Mouse (Mus musculus) stomach, postnatal 0 days (tissue): Measurements from ENCODE around the gene Gm5767. TPM values are rescaled to one million over a fixed set of nuclear protein-coding genes. Genes with fewer than 3 reads are reported as not detected.

Source experiments
- ATAC-seq: fragments of 200-750 bp; cut with Nextera tagmentation; 2 replicates; pipeline ENCODE4 v1.8.0; 2017; ENCODE audit not compliant: low FRiP score, low TSS enrichment
- DNase-seq: peaks from one replicate; pipeline ENCODE4 v3.0.0-alpha.2; 2016; ENCODE audit warnings: low spot score
- H3K27ac ChIP-seq: fragments of 300-500 bp; sonication (generic); replicated peaks from 2 replicates; pipeline ENCODE4 v1.5.1; 2014; ENCODE audit warnings: mild to moderate bottlenecking, control low read depth
- H3K27me3 ChIP-seq: fragments of 300-500 bp; sonication (generic); 2 replicates; pipeline ENCODE4 v1.6.1; 2014; ENCODE audit warnings: low read length; ENCODE audit not compliant: control insufficient read depth, insufficient read depth
- H3K36me3 ChIP-seq: fragments of 300-500 bp; sonication (generic); 2 replicates; pipeline ENCODE4 v1.6.1; 2014; ENCODE audit warnings: low read length, mixed read lengths; ENCODE audit not compliant: control insufficient read depth, insufficient read depth
- H3K4me1 ChIP-seq: fragments of 300-500 bp; sonication (generic); replicated peaks from 2 replicates; pipeline ENCODE4 v1.6.1; 2014; ENCODE audit warnings: antibody characterized with exemption; ENCODE audit not compliant: control insufficient read depth, insufficient read depth
- H3K4me2 ChIP-seq: fragments of 300-500 bp; sonication (generic); replicated peaks from 2 replicates; pipeline ENCODE4 v1.6.1; 2014; ENCODE audit warnings: low read depth, mild to moderate bottlenecking, control low read depth, moderate library complexity
- H3K4me3 ChIP-seq: fragments of 300-500 bp; sonication (generic); 2 replicates; pipeline ENCODE4 v1.5.1; 2014; ENCODE audit warnings: low read depth, low read length, control low read depth
- H3K9ac ChIP-seq: fragments of 300-500 bp; sonication (generic); 2 replicates; pipeline ENCODE4 v1.6.1; 2014; ENCODE audit warnings: mild to moderate bottlenecking, low read length, control low read depth, mixed read lengths
- H3K9me3 ChIP-seq: fragments of 300-500 bp; sonication (generic); 2 replicates; pipeline ENCODE4 v1.6.1; 2016; ENCODE audit warnings: low read length; ENCODE audit not compliant: control insufficient read depth
- CTCF ChIP-seq: IDR thresholded peaks from 2 replicates; pipeline ENCODE4 v1.5.1; 2016; ENCODE audit warnings: antibody characterized with exemption, low read depth, mild to moderate bottlenecking, moderate library complexity
- EP300 ChIP-seq: optimal IDR thresholded peaks from 2 replicates; pipeline ENCODE3; 2016; ENCODE audit warnings: antibody characterized with exemption
- WGBS: fragments of 180-500 bp; shearing (Covaris S2); extraction: QIAGEN DNeasy Blood & Tissue Kit; methylation state at CpG from one replicate; pipeline ENCODE4 v1.1.7; 2014; 5-methylcytosine and 5-hydroxymethylcytosine counted together
- polyA plus RNA-seq: library from polyadenylated mRNA; unstranded; fragments of >200 nt; fragmentation: Nextera tagmentation; extraction: Ambion mirVana; gene quantifications from 2 replicates; pipeline ENCODE4 v1.2.1, GENCODE M21; 2015

The Gm5767 gene
- polyA plus RNA-seq, 1 experiment from 2014 or later, result not detected

- Histone ChIP-seq H3K4me3 (no peak overlapping the region), H3K36me3 (no peaks in the 10 kb centered on the region; the same call in 1 of the 2 replicates), H3K9ac (no peak overlapping the region), H3K4me1 (no peaks in the 10 kb centered on the region), H3K27ac (no peak overlapping the region), H3K9me3 (no peaks in the 10 kb centered on the region), H3K27me3 (no peaks in the 10 kb centered on the region), H3K4me2 (no peak overlapping the region)
- 35% methylated on average over 4 of the region's 4 CpGs for WGBS
- no peak for DNase-seq
- ATAC-seq, result no peak
- TF ChIP-seq EP300 (no peak), CTCF (no peak)
Observed at GRCm38 (mm10) chr16:8685087-8685486, 4.5 kb downstream of the Gm5767 start.

- H3K9ac ChIP-seq, result no peak overlapping the region; the same call in 1 of the 2 replicates
- 60% methylated on average over 7 of the region's 7 CpGs for WGBS
- H3K4me2 ChIP-seq, result no peak overlapping the region
- TF ChIP-seq EP300 (no peak), CTCF (peak; percentile 95)
- DNase-seq, result peak; percentile 77
- H3K27ac ChIP-seq, result peak overlapping the region; percentile 18; the same call in 1 of the 2 replicates
- H3K9me3 ChIP-seq, result no peaks in the 10 kb centered on the region
- no peak overlapping the region for H3K4me3 ChIP-seq
- peak; percentile 71 for ATAC-seq
- no peaks in the 10 kb centered on the region for H3K4me1 ChIP-seq
- H3K36me3 ChIP-seq, result peaks cover 9% of the 10 kb centered on the region; the same call in 1 of the 2 replicates
- H3K27me3 ChIP-seq, result no peaks in the 10 kb centered on the region
Observed at GRCm38 (mm10) chr16:8686121-8686870, 5.7 kb downstream of the Gm5767 start.

GRCm38 (mm10) chr16:8686871-8687535 is 6.4 kb downstream of the Gm5767 start:
- Histone ChIP-seq H3K4me2 (no peak overlapping the region), H3K9ac (no peak overlapping the region; the same call in 1 of the 2 replicates), H3K36me3 (peaks cover 15% of the 10 kb centered on the region), H3K9me3 (no peaks in the 10 kb centered on the region), H3K27ac (peak overlapping the region; percentile 18), H3K4me1 (no peaks in the 10 kb centered on the region), H3K27me3 (no peaks in the 10 kb centered on the region), H3K4me3 (no peak overlapping the region)
- DNase-seq (peak; percentile 57), ATAC-seq (peak; percentile 72)
- WGBS, result 58% methylated on average over 11 of the region's 11 CpGs
- TF ChIP-seq EP300, result no peak
- no peak for TF ChIP-seq CTCF

- Histone ChIP-seq H3K4me3 (no peak overlapping the region), H3K27me3 (no peaks in the 10 kb centered on the region), H3K9me3 (no peaks in the 10 kb centered on the region), H3K27ac (0 out of 2 replicates have a peak overlapping the region, but pooled peaks have one; percentile 13), H3K9ac (no peak overlapping the region), H3K4me2 (no peak overlapping the region), H3K36me3 (peaks cover 17% of the 10 kb centered on the region), H3K4me1 (no peaks in the 10 kb centered on the region)
- TF ChIP-seq CTCF (no peak), EP300 (no peak)
- ATAC-seq (no peak), DNase-seq (no peak)
Observed at GRCm38 (mm10) chr16:8687559-8688112, 7.1 kb downstream of the Gm5767 start.

GRCm38 (mm10) chr16:8689979-8690656 is 9.5 kb downstream of the Gm5767 start:
- Histone ChIP-seq H3K4me3 (no peak overlapping the region), H3K9ac (no peak overlapping the region), H3K9me3 (no peaks in the 10 kb centered on the region), H3K4me1 (no peaks in the 10 kb centered on the region), H3K36me3 (peaks cover 31% of the 10 kb centered on the region), H3K4me2 (no peak overlapping the region), H3K27me3 (no peaks in the 10 kb centered on the region), H3K27ac (no peak overlapping the region)
- no peak for DNase-seq
- WGBS, result 87% methylated on average over 11 of the region's 11 CpGs
- TF ChIP-seq EP300 (no peak), CTCF (no peak)
- ATAC-seq, result no peak
